Mouse (Mus musculus): ENCODE results near the gene Mknk1.

Gene Mknk1

DNA sequence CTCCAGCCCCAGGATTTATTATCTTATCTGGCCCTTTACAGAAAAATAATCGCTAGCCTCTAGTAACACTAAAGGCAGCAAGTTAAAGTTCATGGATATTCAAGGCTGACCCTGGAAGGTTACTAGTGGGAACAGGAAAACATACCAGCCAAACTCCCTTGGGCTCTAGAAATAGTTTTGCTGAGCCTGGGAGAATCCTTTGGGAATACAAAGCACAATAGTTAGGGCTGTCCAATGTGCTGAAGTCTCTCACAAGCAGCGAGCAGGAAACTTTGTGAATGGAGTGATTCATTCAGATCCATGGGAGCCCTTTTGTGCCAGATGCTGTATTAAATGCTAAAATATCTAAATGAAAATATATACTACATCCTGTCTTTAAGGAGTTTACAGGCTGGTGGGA is 7.7 kb downstream of the Mknk1 start:
- no peak for DNase-seq (ENCODE audit: low read depth, low spot score)

- peak; percentile 86 for DNase-seq (ENCODE audit: low read depth, low spot score)
Measured at GRCm38 (mm10) chr4:115847377-115847776, 8.4 kb downstream of the Mknk1 start.

DNA sequence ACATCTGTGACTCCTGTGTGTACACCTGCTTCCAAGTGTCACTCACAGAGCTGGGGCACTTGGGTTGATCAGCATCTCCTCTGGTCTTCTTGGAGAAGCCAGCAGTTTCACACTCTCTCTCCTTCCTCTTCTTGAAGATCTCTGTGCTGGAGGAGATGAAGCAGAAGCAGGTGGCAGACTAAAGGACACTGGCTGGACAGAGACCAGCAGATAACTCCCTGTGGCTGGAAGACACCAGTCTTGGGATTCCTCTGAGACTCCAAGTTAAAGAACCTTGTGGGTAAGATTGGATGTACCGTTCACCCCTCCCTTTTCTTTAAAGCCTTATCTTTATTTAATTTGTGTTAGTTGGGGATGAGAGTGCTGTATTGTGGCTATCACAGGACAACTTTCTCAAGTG is 9.1 kb downstream of the Mknk1 start:
- DNase-seq (ENCODE audit: low read depth, low spot score), result no peak

- DNase-seq (ENCODE audit: low read depth, low spot score), result no peak
Measured at GRCm38 (mm10) chr4:115848990-115849677, 10.1 kb downstream of the Mknk1 start.

DNA sequence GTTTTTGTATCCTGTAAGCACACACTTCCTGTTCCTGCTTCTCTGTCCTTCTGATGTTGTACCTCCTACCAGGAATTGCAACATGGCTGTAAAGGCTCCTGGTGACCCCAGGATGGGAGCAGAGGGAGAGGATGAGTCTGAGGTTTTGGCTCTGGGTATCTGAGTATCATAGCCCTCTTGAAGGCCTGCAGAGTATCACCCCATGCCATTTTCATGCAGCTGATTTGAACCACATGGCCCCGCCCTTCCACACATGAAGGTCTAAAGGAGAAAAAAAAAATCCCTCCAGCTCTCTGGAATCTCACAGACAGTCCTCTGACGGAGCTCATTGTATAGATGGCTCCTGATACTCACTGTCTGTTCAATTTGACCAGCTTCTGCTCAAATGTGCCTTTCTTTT is 11.1 kb downstream of the Mknk1 start:
- no peak for DNase-seq (ENCODE audit: low read depth, low spot score)

GRCm38 (mm10) chr4:115850631-115851030 is 11.6 kb downstream of the Mknk1 start:
- no peak for DNase-seq (ENCODE audit: low read depth, low spot score)

- DNase-seq (ENCODE audit: low read depth, low spot score), result no peak
Measured at GRCm38 (mm10) chr4:115851569-115851968, 12.6 kb downstream of the Mknk1 start.

DNA sequence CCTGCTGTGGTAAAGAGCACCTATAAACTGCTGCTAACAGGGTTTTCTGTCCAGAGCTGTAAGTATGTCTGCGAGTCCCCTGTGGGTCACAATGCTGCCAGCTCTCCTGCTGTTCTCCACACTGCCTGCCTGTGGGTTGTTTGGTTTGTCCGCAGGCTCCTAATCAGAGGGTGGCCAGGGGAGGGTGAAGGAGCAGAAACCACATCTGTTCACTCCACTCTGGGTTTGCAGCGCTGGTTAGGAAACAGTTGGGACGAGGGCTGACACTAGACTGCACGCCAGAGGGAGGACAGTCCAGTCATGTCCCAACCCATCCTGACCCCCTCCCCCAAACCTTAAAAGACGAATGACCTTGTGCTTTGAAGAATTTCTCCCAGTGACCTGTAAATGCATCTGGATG is 16.1 kb downstream of the Mknk1 start:
- DNase-seq (ENCODE audit: low read depth, low spot score), result no peak

- peak; percentile 61 for DNase-seq (ENCODE audit: low read depth, low spot score)
Measured at GRCm38 (mm10) chr4:115855609-115856008, 16.6 kb downstream of the Mknk1 start.

- no peak for DNase-seq (ENCODE audit: low read depth, low spot score)
Measured at GRCm38 (mm10) chr4:115856282-115856681, 17.3 kb downstream of the Mknk1 start.

GRCm38 (mm10) chr4:115857293-115857883 is 18.4 kb downstream of the Mknk1 start:
- DNase-seq (ENCODE audit: low read depth, low spot score), result no peak

- no peak for DNase-seq (ENCODE audit: low read depth, low spot score)
Measured at GRCm38 (mm10) chr4:115863352-115863751, 24.4 kb downstream of the Mknk1 start.

GRCm38 (mm10) chr4:115863880-115864279 is 24.9 kb downstream of the Mknk1 start:
- DNase-seq (ENCODE audit: low read depth, low spot score), result no peak

GRCm38 (mm10) chr4:115869512-115870210 is 30.7 kb downstream of the Mknk1 start:
- DNase-seq (ENCODE audit: low read depth, low spot score), result peak; percentile 47

DNA sequence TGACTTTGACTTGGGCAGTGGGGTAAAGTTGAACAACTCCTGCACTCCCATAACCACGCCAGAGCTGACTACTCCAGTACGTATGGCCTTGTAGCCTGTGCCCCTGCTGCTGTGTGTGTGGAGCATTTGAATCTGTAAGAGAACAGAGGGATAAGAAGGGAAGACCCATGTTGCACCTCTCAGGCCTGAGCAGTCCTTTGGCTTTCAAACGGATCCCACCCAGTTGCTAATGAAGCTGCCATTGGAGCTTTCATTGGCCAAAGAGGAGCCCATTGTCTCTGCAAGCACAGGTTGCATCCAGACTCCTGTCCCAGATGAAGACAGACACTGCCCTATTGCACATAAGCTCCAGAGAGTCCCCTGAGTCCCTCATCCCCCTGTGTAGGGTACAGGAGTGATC is 34.2 kb downstream of the Mknk1 start:
- DNase-seq (ENCODE audit: low read depth, low spot score), result no peak

DNA sequence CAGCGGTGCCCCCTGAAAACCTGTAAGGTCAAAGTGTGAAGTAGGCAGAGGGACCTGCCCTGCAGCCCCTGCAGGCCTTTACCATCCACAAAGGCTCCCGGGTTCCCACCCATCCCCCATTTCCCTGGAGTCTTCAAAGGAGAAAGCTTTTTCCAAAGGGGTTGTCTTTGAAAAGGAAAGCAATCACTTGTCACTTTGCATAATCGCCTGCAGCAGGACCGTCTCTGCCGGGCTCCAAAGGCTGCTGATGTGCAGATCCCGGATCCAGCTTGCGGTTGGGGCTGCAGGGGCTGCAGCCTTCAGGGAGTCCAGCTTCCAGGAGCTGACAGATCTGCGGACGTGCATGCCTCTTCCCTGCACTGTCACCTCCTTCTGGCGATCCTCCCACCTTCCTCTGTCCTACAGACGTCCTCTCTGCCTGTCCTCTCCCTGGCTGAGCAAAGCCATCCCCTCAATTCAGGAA is 39.2 kb downstream of the Mknk1 start:
- peak; percentile 30 for DNase-seq (ENCODE audit: low read depth, low spot score)

DNA sequence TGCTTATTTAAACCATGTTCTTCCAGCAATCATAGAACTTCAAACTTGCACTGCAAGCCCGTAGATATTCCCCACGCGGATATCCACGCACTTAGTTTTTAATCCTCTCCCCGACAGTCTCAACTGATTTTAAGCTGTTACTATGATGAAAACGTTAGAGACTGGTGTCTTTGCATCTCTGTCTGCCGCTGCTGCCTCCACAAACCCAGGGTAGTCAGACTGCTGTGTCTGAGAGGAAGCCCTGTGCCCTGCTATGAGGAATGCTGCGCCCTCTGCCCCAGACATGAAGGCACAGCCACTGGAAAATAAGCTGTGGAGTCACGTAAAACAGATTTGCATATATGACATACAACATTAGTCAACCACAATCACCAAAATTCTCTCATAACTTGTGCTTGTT is 39.8 kb downstream of the Mknk1 start:
- DNase-seq (ENCODE audit: low read depth, low spot score), result no peak

- peak; percentile 77 for DNase-seq (ENCODE audit: low read depth, low spot score)
Measured at GRCm38 (mm10) chr4:115881183-115881582, 42.2 kb downstream of the Mknk1 start.

DNA sequence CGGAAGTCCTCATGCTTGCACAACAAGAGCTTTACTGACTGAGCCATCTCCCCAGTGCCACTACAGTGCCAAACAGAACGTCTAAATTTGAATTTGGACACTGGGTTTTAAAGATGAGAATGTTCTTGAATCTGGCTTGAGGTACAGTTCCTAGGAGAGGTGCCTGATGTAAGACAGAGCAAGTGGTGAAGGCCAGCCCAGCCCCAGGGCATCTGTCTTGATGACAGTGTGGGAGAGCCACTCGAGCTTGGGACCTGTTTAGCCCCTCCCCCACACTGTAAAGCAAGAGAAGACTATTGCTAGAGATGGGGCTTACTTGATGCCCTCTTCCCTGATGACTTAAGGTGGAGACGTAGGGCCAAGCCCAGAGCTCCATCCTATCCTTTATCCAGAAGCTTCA is 43.2 kb downstream of the Mknk1 start:
- no peak for DNase-seq (ENCODE audit: low read depth, low spot score)

DNA sequence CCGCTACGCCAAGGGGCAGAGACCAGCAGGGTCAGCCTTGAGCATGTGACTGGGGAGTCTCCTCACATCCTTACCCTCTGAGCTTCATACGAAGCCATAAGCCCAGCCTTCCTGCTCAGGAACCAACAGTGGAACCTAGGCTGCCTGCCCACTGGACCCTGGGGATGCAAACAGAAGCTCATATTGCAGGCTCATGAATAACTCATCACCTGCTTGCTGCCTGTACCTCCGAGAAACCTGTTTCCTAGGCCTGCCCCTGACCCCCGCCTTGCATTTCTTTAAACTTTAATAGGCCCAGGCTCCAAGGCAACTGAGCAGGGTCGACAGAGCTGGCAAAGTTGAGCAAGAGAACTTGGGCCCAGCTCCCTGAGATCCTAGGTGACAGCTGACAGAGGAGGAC is 45.0 kb downstream of the Mknk1 start, which contains the start of gene Kncn:
Gene Kncn, plus strand, starts transcription at position 379 of the 400 bp plus-strand sequence.
- DNase-seq (ENCODE audit: low read depth, low spot score), result no peak

DNA sequence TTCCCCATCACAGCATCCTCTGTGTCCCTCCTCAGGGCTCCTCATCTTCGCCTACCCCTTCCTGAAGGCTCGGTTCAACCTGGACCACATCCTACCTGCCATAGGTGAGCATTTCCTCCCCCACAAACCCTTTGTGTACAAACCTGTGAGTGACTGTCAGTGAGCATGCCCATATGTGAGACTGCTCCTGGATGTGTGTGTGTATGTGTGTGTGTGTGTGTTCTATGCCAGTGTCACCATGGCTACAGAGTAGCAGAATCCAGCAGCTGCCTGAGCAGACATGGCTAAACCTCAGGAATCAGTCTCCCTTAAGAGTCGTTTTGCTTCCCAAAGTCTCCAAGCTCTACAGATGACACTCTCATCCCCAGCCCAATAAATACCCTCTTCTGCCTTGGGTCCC is 46.8 kb downstream of the Mknk1 start:
- peak; percentile 74 for DNase-seq (ENCODE audit: low read depth, low spot score)

- no peak for DNase-seq (ENCODE audit: low read depth, low spot score)
Measured at GRCm38 (mm10) chr4:115886875-115887274, 47.9 kb downstream of the Mknk1 start.

DNA sequence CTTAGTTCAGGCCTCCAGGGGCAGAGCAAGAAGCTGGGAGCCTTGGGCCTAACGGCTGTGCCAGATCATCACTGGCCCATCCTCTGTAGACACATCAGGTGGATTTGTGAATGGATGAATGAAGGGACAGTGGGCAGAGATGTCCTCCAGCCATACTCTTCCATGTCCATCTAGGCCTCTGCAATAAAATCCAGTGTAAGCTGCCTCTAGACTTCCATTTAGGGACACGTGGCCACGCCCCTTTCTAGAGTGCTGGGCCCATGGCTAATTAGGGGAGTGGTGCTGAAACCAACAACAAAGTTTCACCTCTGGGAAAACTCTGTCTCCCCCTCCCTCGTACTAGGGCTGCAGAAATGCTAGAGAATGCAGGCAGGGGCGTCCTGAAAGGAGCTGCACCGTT is 51.1 kb downstream of the Mknk1 start:
- DNase-seq (ENCODE audit: low read depth, low spot score), result no peak

Measured in brain, adult 2 months (tissue).